Mouse (Mus musculus) liver, adult 2 months (tissue): ENCODE data around the gene Lrch1. TPM values are rescaled to one million over a fixed set of nuclear protein-coding genes. Genes with fewer than 3 reads are reported as not detected.

ENCODE experiments used
- DNase-seq: peaks from one replicate; pipeline ENCODE4 v3.0.0-alpha.2; 2011; ENCODE audit warnings: low read depth, low spot score; ENCODE audit errors: extremely low read depth
- H3K27ac ChIP-seq: fragments of 200-500 bp; replicated peaks from 2 replicates; pipeline ENCODE4 v1.5.1; 2012; ENCODE audit warnings: low read depth, mild to moderate bottlenecking, control low read depth, inconsistent platforms, low read length; ENCODE audit not compliant: insufficient read depth
- H3K27me3 ChIP-seq: fragments of 200-500 bp; 2 replicates; pipeline ENCODE4 v1.6.1; 2012; ENCODE audit warnings: mild to moderate bottlenecking, moderate library complexity, low read length, inconsistent platforms; ENCODE audit not compliant: control insufficient read depth, insufficient read depth
- H3K36me3 ChIP-seq: fragments of 200-500 bp; 2 replicates; pipeline ENCODE4 v1.6.1; 2012; ENCODE audit warnings: low read length, inconsistent platforms; ENCODE audit not compliant: control insufficient read depth, insufficient read depth
- H3K4me1 ChIP-seq: fragments of 200-500 bp; 2 replicates; pipeline ENCODE4 v1.6.1; 2011; ENCODE audit warnings: low read length; ENCODE audit not compliant: control insufficient read depth, insufficient read depth
- H3K4me3 ChIP-seq: fragments of 200-500 bp; 2 replicates; pipeline ENCODE4 v1.5.1; 2011; ENCODE audit warnings: low read depth, mild to moderate bottlenecking, control low read depth, low read length, moderate library complexity; ENCODE audit not compliant: insufficient read depth
- H3K79me2 ChIP-seq: fragments of 200-500 bp; 2 replicates; pipeline ENCODE4 v1.6.1; 2012; ENCODE audit warnings: inconsistent platforms, mild to moderate bottlenecking, low read length, moderate library complexity; ENCODE audit not compliant: control insufficient read depth, insufficient read depth
- H3K9ac ChIP-seq: fragments of 200-500 bp; 2 replicates; pipeline ENCODE4 v1.6.1; 2012; ENCODE audit warnings: low read depth, mild to moderate bottlenecking, control low read depth, inconsistent platforms, low read length
- CTCF ChIP-seq: fragments of 200-500 bp; IDR thresholded peaks from 2 replicates; pipeline ENCODE4 v1.5.1; 2011; ENCODE audit warnings: low read depth, low read length, control low read depth
- POLR2A ChIP-seq: fragments of 200-500 bp; IDR thresholded peaks from 2 replicates; pipeline ENCODE4 v1.6.1; 2011; ENCODE audit warnings: low read length, control low read depth; ENCODE audit not compliant: insufficient read depth; ENCODE audit errors: extremely low read depth
- WGBS: fragments of 180-500 bp; shearing (Covaris S2); methylation state at CpG from one replicate; pipeline ENCODE4 v1.1.7; 2018; 5-methylcytosine and 5-hydroxymethylcytosine counted together
- polyA plus RNA-seq: library from polyadenylated mRNA; depleted of rRNA; stranded (reverse); fragments of >200 nt; gene quantifications from 2 replicates; pipeline ENCODE4 v1.2.3, GENCODE M21; 2012
- total RNA-seq: library from RNA; depleted of rRNA; stranded (reverse); fragments of >200 nt; gene quantifications from 2 replicates; pipeline ENCODE4 v1.2.3, GENCODE M21; 2014

Lrch1 gene
- total and polyA plus RNA-seq, 2 experiments = 2.7 to 6.5 TPM

GRCm38 (mm10) chr14:74986527-74986926 lies 38.9 kb upstream of the Lrch1 start:
- no peaks in the 10 kb centered on the region for H3K4me1 ChIP-seq
- no peak overlapping the region for H3K9ac ChIP-seq
- no peak overlapping the region for H3K4me3 ChIP-seq
- TF ChIP-seq CTCF = no peak
- TF ChIP-seq POLR2A = no peak
- no peak overlapping the region for H3K27ac ChIP-seq
- H3K27me3 ChIP-seq = no peaks in the 10 kb centered on the region
- H3K36me3 ChIP-seq = no peaks in the 10 kb centered on the region
- no peak for DNase-seq
- WGBS = 82% methylated on average over 3 of the region's 3 CpGs
- H3K79me2 ChIP-seq = no peaks in the 10 kb centered on the region

GRCm38 (mm10) chr14:74985658-74986057 lies 38.0 kb upstream of the Lrch1 start:
- H3K27ac ChIP-seq = no peak overlapping the region
- H3K27me3 ChIP-seq = no peaks in the 10 kb centered on the region
- H3K4me3 ChIP-seq = no peak overlapping the region
- H3K9ac ChIP-seq = no peak overlapping the region
- no peaks in the 10 kb centered on the region for H3K79me2 ChIP-seq
- TF ChIP-seq POLR2A = no peak
- TF ChIP-seq CTCF = no peak
- no peaks in the 10 kb centered on the region for H3K36me3 ChIP-seq
- no peak for DNase-seq
- no peaks in the 10 kb centered on the region for H3K4me1 ChIP-seq
- WGBS = 54% methylated on average over 4 of the region's 4 CpGs

GRCm38 (mm10) chr14:74984817-74985391 lies 37.2 kb upstream of the Lrch1 start:
- WGBS = 89% methylated on average over 7 of the region's 7 CpGs
- Histone ChIP-seq H3K27ac (no peak overlapping the region), H3K27me3 (no peaks in the 10 kb centered on the region), H3K9ac (no peak overlapping the region), H3K36me3 (no peaks in the 10 kb centered on the region), H3K4me1 (no peaks in the 10 kb centered on the region), H3K4me3 (no peak overlapping the region), H3K79me2 (no peaks in the 10 kb centered on the region)
- DNase-seq = no peak
- TF ChIP-seq CTCF (no peak), POLR2A (no peak)

GRCm38 (mm10) chr14:74983079-74983478 lies 35.4 kb upstream of the Lrch1 start:
- no peak for DNase-seq
- 86% methylated on average over 5 of the region's 5 CpGs for WGBS
- H3K4me3 ChIP-seq = no peak overlapping the region
- no peak overlapping the region for H3K9ac ChIP-seq
- H3K36me3 ChIP-seq = no peaks in the 10 kb centered on the region
- H3K4me1 ChIP-seq = no peaks in the 10 kb centered on the region
- H3K79me2 ChIP-seq = no peaks in the 10 kb centered on the region
- no peak overlapping the region for H3K27ac ChIP-seq
- H3K27me3 ChIP-seq = no peaks in the 10 kb centered on the region
- TF ChIP-seq POLR2A = no peak
- no peak for TF ChIP-seq CTCF

- over 99% methylated on average over 3 of the region's 3 CpGs for WGBS
- Histone ChIP-seq H3K9ac (no peak overlapping the region), H3K79me2 (no peaks in the 10 kb centered on the region), H3K4me3 (no peak overlapping the region), H3K27me3 (no peaks in the 10 kb centered on the region), H3K4me1 (0 out of 2 replicates have a peak, but pooled peaks cover 3% of the 10 kb centered on the region), H3K27ac (no peak overlapping the region), H3K36me3 (no peaks in the 10 kb centered on the region)
- TF ChIP-seq POLR2A (no peak), CTCF (no peak)
- no peak for DNase-seq
Observed at GRCm38 (mm10) chr14:74981016-74981415, 33.3 kb upstream of the Lrch1 start.

DNA sequence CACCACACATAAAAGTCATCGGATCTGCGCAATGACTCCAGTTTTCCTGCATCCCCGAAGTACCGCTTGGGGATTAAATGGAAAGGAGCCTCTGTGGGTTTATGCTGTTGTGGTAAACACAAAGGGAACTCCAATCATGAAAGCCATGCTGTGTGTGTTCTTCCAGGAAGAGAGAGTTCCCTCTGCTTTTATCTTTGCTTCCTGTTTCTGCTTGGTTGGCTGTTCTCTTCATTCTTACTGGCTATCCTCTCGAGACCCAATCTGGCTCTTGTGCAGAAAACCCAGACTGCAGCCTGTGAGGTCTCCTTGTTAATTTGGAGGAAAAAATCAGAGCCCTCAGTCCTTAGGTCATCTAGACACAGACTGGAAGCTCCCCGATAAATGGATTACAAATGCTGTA lies 29.3 kb upstream of the Lrch1 start:
- no peaks in the 10 kb centered on the region for H3K79me2 ChIP-seq
- H3K4me1 ChIP-seq = peaks cover 3% of the 10 kb centered on the region; the same call in 1 of the 2 replicates
- no peaks in the 10 kb centered on the region for H3K27me3 ChIP-seq
- no peak overlapping the region for H3K4me3 ChIP-seq
- H3K27ac ChIP-seq = no peak overlapping the region
- 66% methylated on average over 6 of the region's 6 CpGs for WGBS
- no peak for TF ChIP-seq POLR2A
- no peak for TF ChIP-seq CTCF
- no peaks in the 10 kb centered on the region for H3K36me3 ChIP-seq
- DNase-seq = no peak
- no peak overlapping the region for H3K9ac ChIP-seq
